Mouse (Mus musculus): ENCODE results near the gene Cyp4v3. TPM values are rescaled to one million over a fixed set of nuclear protein-coding genes. Genes with fewer than 3 reads are reported as not detected.

Gene Cyp4v3
- total RNA-seq (2021) (1 to 10 TPM; 2.3 to 2.4 TPM), polyA plus RNA-seq (2012; rRNA removed) (1.4 and 2.1 TPM in 2 replicates)
- long read RNA-seq, transcript Cyp4v3-201 (11 exons, 3,808 nt) = major isoform, 5 of 5 reads
- long read RNA-seq, partial matches to known transcripts = 0 of 5 reads
- long read RNA-seq, other reads (novel, unspliced or antisense) = 0 of 5 reads

DNA sequence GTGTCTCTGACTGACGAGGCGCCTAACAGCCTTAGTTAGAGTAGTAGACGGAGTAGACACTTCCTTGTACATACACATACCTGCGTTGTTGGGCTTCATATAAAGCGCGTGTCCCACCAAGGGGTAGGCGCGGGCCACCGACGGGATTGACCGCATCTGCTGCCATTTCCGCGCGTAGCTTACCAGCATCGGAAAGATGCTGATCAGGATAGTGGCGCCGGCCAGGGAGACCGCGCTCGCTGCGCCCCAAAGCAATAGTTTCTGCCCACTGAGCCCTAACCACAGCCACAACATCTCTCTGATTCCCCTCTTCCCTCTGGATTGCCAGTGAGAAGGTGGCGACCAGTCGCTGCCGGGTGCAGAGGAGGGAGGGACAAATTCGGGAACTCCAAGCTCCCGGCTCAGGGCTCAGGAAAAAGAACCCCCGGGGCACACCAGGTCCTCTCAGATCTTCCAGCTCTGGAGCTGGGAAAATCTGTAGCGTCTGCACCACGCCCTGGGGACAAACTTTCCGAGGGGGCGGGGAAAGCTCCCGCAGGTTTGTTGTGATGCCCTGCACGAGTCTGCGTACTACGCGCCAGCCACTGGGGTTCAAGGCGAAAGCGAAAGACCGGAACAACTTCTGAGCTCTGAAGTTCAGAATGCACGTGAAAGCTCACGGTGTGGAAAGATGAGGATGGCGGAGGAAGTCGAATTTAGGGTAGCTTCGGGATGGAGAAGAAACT, at the start of gene Cyp4v3:
Gene Cyp4v3 (minus strand): TSS at position 532 of the 725 bp plus-strand sequence.
- intact Hi-C loops (cut with DNase I) = no loop called here
- 2% methylated on average over 44 of the region's 44 CpGs for WGBS
- no peaks in the 10 kb centered on the region for H3K27me3 ChIP-seq (ENCODE audit: control insufficient read depth, insufficient read depth, low read length)
- TF ChIP-seq CTCF (IDR thresholded peaks at IDR 0.05) (no peak), POLR2A (IDR thresholded peaks at IDR 0.05; ENCODE audit: insufficient read depth, low read depth, low read length) (peak; percentile 68)
- no peaks in the 10 kb centered on the region for H3K79me2 ChIP-seq (replicated peaks; ENCODE audit: control insufficient read depth, insufficient read depth, low read length)
- peak within 1 kb of the TSS; percentile 85 for H3K9ac ChIP-seq (ENCODE audit: low read depth, low read length)
- DNase-seq = peak; percentile 82 to 86
- H3K27ac ChIP-seq = peak within 1 kb of the TSS; percentile 72
- H3K4me3 ChIP-seq = peak within 1 kb of the TSS; percentile 60
- no peaks in the 10 kb centered on the region for H3K36me3 ChIP-seq (ENCODE audit: control insufficient read depth, insufficient read depth, low read length)
- peaks cover 4% of the 10 kb centered on the region for H3K4me1 ChIP-seq (ENCODE audit: control insufficient read depth, insufficient read depth, low read length)

GRCm38 (mm10) chr8:45381963-45382347, 48.9 kb upstream of the Cyp4v3 start, which contains the start of gene Fam149a:
Gene Fam149a, minus strand, starts transcription at chr8:45382291.
- H3K9ac ChIP-seq (ENCODE audit: low read depth, low read length) = no peak within 1 kb of the TSS
- H3K79me2 ChIP-seq (replicated peaks; ENCODE audit: control insufficient read depth, insufficient read depth, low read length) = no peaks in the 10 kb centered on the region
- TF ChIP-seq EP300 (IDR thresholded peaks at IDR 0.05; ENCODE audit: insufficient read depth, low read depth, low read length) = no peak
- TF ChIP-seq CTCF (IDR thresholded peaks at IDR 0.05) = no peak
- TF ChIP-seq POLR2A (IDR thresholded peaks at IDR 0.05; ENCODE audit: insufficient read depth, low read depth, low read length) = no peak
- no peak within 1 kb of the TSS for H3K4me3 ChIP-seq
- H3K36me3 ChIP-seq (ENCODE audit: control insufficient read depth, insufficient read depth, low read length) = no peaks in the 10 kb centered on the region
- H3K27ac ChIP-seq = no peak within 1 kb of the TSS
- H3K27me3 ChIP-seq (ENCODE audit: control insufficient read depth, insufficient read depth, low read length) = peaks cover 5% of the 10 kb centered on the region; the same call in 1 of the 2 replicates
- no peak for DNase-seq
- intact Hi-C loops (cut with DNase I) = no loop called here
- no peaks in the 10 kb centered on the region for H3K4me1 ChIP-seq (ENCODE audit: control insufficient read depth, insufficient read depth, low read length)
- 13% methylated on average over 6 of the region's 6 CpGs for WGBS

DNA sequence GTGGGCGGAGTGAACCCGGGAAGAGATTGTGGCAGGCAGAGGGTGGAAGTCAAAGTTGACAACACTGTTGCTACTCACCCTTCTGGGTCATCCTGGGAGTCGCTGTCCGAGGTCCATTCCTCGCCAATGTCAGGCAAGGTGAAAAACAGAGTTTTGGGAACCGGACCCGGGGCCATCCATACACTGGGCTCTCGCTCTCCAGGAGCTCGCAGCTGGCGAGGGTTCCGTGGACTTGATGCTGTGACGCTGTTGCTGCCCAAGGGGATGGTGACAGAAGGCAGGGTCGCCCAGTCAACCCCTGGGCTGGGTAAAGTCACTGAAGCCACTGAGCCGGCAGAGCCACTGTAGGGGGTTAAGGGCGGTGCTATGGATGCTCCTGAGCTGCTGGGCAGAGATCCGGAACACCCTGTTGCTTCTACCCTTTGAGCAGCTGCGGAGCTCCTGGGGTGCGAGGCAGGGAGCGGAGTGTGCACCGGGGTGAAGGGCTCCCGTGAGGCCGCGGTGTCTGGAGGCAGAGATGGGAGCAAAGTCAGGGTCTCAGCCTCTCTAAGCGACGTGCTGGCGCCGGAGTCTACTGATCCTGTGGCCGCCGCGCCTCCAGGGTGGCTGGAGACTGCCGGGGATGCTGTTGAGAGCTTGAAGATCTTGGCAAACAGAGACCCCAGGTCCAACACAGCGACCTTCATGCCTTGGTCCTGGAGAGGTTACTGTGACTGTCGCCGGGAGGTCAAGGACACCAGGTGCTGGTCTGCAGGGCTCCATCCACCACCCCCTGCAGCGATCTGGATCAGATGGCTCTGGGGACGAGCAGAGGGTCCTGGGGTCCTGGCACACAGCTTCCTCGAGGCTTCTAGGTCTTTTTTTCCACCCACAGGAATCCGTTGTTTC, 48.3 kb upstream of the Cyp4v3 start:
- Histone ChIP-seq H3K4me1 (ENCODE audit: control insufficient read depth, insufficient read depth, low read length) (no peaks in the 10 kb centered on the region), H3K4me3 (no peak overlapping the region), H3K36me3 (ENCODE audit: control insufficient read depth, insufficient read depth, low read length) (no peaks in the 10 kb centered on the region), H3K27ac (no peak overlapping the region), H3K9ac (ENCODE audit: low read depth, low read length) (no peak overlapping the region), H3K79me2 (replicated peaks; ENCODE audit: control insufficient read depth, insufficient read depth, low read length) (no peaks in the 10 kb centered on the region), H3K27me3 (ENCODE audit: control insufficient read depth, insufficient read depth, low read length) (peaks cover 5% of the 10 kb centered on the region; the same call in 1 of the 2 replicates)
- no peak for DNase-seq
- no peak for TF ChIP-seq EP300 (IDR thresholded peaks at IDR 0.05; ENCODE audit: insufficient read depth, low read depth, low read length)
- TF ChIP-seq CTCF (IDR thresholded peaks at IDR 0.05) = no peak
- TF ChIP-seq POLR2A (IDR thresholded peaks at IDR 0.05; ENCODE audit: insufficient read depth, low read depth, low read length) = no peak
- 4% methylated on average over 38 of the region's 38 CpGs for WGBS
- intact Hi-C loops (cut with DNase I) = no loop called here

- Histone ChIP-seq H3K79me2 (replicated peaks; ENCODE audit: control insufficient read depth, insufficient read depth, low read length) (no peaks in the 10 kb centered on the region), H3K9ac (ENCODE audit: low read depth, low read length) (no peak overlapping the region), H3K27me3 (ENCODE audit: control insufficient read depth, insufficient read depth, low read length) (peaks cover 5% of the 10 kb centered on the region; the same call in 1 of the 2 replicates), H3K4me1 (ENCODE audit: control insufficient read depth, insufficient read depth, low read length) (no peaks in the 10 kb centered on the region), H3K4me3 (no peak overlapping the region), H3K27ac (no peak overlapping the region), H3K36me3 (ENCODE audit: control insufficient read depth, insufficient read depth, low read length) (no peaks in the 10 kb centered on the region)
- no peak for DNase-seq
- TF ChIP-seq EP300 (IDR thresholded peaks at IDR 0.05; ENCODE audit: insufficient read depth, low read depth, low read length) (no peak), CTCF (IDR thresholded peaks at IDR 0.05) (no peak), POLR2A (IDR thresholded peaks at IDR 0.05; ENCODE audit: insufficient read depth, low read depth, low read length) (no peak)
- WGBS = 42% methylated on average over 4 of the region's 4 CpGs
- intact Hi-C loops (cut with DNase I) = no loop called here
Measured at GRCm38 (mm10) chr8:45380598-45380997, 47.6 kb upstream of the Cyp4v3 start.

DNA sequence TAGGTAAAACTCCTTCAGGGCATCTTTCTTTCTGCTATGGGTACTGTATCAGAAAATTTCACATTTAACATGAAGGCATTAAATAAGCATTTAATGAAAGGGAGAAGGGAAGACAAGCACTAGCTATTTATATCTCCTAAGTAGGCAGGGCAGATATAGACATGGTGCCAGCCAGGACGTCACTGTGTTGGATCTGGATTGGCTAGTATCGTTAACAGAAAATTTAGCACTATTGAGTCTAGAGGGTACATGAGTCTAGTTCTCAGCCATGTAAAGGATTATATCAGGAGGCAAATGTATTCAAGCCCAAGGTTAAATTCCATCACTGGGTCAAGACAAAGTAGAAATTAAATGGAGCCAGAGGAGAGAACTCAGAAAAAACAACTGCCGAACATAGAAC, 41.1 kb upstream of the Cyp4v3 start:
- no peak overlapping the region for H3K27ac ChIP-seq
- intact Hi-C loops (cut with DNase I) = no loop called here
- 56% methylated on average over 3 of the region's 3 CpGs for WGBS
- TF ChIP-seq CTCF (IDR thresholded peaks at IDR 0.05) = no peak
- H3K27me3 ChIP-seq (ENCODE audit: control insufficient read depth, insufficient read depth, low read length) = no peaks in the 10 kb centered on the region
- H3K79me2 ChIP-seq (replicated peaks; ENCODE audit: control insufficient read depth, insufficient read depth, low read length) = no peaks in the 10 kb centered on the region
- H3K4me1 ChIP-seq (ENCODE audit: control insufficient read depth, insufficient read depth, low read length) = no peaks in the 10 kb centered on the region; the same call in 1 of the 2 replicates
- no peak overlapping the region for H3K9ac ChIP-seq (ENCODE audit: low read depth, low read length)
- H3K36me3 ChIP-seq (ENCODE audit: control insufficient read depth, insufficient read depth, low read length) = no peaks in the 10 kb centered on the region
- H3K4me3 ChIP-seq = no peak overlapping the region
- DNase-seq = no peak
